Mouse (Mus musculus): ENCODE data around the gene Pan2.
"Not testable (repeated sequence)": the region's sequence is repeated elsewhere in the genome, so short reads cannot be mapped to it uniquely, and the experiment has no call there.

The Pan2 gene

GRCm38 (mm10) chr10:128283604-128284579, 19.2 kb upstream of the Pan2 start:
- no peak for DNase-seq (ENCODE audit: low spot score)

GRCm38 (mm10) chr10:128290594-128290993, 12.5 kb upstream of the Pan2 start:
- DNase-seq (ENCODE audit: low spot score): not testable (repeated sequence)

- DNase-seq (ENCODE audit: low spot score): no peak
Measured at GRCm38 (mm10) chr10:128296370-128297090, 6.6 kb upstream of the Pan2 start.

- DNase-seq (ENCODE audit: low spot score): no peak
Measured at GRCm38 (mm10) chr10:128297221-128297620, 5.9 kb upstream of the Pan2 start.

GRCm38 (mm10) chr10:128297622-128298021, 5.5 kb upstream of the Pan2 start:
- no peak for DNase-seq (ENCODE audit: low spot score)

GRCm38 (mm10) chr10:128298243-128298642, 4.9 kb upstream of the Pan2 start:
- no peak for DNase-seq (ENCODE audit: low spot score)

- DNase-seq (ENCODE audit: low spot score): no peak
Measured at GRCm38 (mm10) chr10:128298702-128299171, 4.4 kb upstream of the Pan2 start, which contains the start of gene Il23a. TSS of gene Il23a (minus strand) at chr10:128298752.

GRCm38 (mm10) chr10:128302357-128302756, 778 bp upstream of the Pan2 start:
- DNase-seq (ENCODE audit: low spot score): no peak

GRCm38 (mm10) chr10:128302785-128303125, 380 bp upstream of the Pan2 start:
- no peak for DNase-seq (ENCODE audit: low spot score)

- no peak for DNase-seq (ENCODE audit: low spot score)
Measured at GRCm38 (mm10) chr10:128309654-128310053, 6.5 kb downstream of the Pan2 start.

- no peak for DNase-seq (ENCODE audit: low spot score)
Measured at GRCm38 (mm10) chr10:128310177-128310576, 7.0 kb downstream of the Pan2 start.

GRCm38 (mm10) chr10:128310902-128311301, 7.8 kb downstream of the Pan2 start:
- DNase-seq (ENCODE audit: low spot score): no peak

GRCm38 (mm10) chr10:128315578-128315977, 12.4 kb downstream of the Pan2 start:
- no peak for DNase-seq (ENCODE audit: low spot score)

- no peak for DNase-seq (ENCODE audit: low spot score)
Measured at GRCm38 (mm10) chr10:128321641-128322040, 18.5 kb downstream of the Pan2 start.

- DNase-seq (ENCODE audit: low spot score): peak; percentile 77
Measured at GRCm38 (mm10) chr10:128322141-128323108, 19.3 kb downstream of the Pan2 start, which contains the start of gene Cnpy2. TSS of gene Cnpy2 (plus strand) at chr10:128322459.

GRCm38 (mm10) chr10:128323516-128323915, 20.4 kb downstream of the Pan2 start:
- no peak for DNase-seq (ENCODE audit: low spot score)

GRCm38 (mm10) chr10:128326825-128327224, 23.7 kb downstream of the Pan2 start:
- no peak for DNase-seq (ENCODE audit: low spot score)

GRCm38 (mm10) chr10:128327610-128328009, 24.5 kb downstream of the Pan2 start:
- DNase-seq (ENCODE audit: low spot score): no peak

GRCm38 (mm10) chr10:128332358-128333249, 29.5 kb downstream of the Pan2 start:
- not testable (repeated sequence) for DNase-seq (ENCODE audit: low spot score)

- DNase-seq (ENCODE audit: low spot score): peak; percentile 51
Measured at GRCm38 (mm10) chr10:128335582-128335981, 32.4 kb downstream of the Pan2 start.

Measured in layer of hippocampus, adult 9-10 months (tissue).